Mouse (Mus musculus): ENCODE measurements around the gene Prmt3. TPM values are rescaled to one million over a fixed set of nuclear protein-coding genes. Genes with fewer than 3 reads are reported as not detected.

Gene Prmt3
- total and polyA plus RNA-seq, 3 experiments = 62.5 to 73.9 (median 63.7) TPM

DNA sequence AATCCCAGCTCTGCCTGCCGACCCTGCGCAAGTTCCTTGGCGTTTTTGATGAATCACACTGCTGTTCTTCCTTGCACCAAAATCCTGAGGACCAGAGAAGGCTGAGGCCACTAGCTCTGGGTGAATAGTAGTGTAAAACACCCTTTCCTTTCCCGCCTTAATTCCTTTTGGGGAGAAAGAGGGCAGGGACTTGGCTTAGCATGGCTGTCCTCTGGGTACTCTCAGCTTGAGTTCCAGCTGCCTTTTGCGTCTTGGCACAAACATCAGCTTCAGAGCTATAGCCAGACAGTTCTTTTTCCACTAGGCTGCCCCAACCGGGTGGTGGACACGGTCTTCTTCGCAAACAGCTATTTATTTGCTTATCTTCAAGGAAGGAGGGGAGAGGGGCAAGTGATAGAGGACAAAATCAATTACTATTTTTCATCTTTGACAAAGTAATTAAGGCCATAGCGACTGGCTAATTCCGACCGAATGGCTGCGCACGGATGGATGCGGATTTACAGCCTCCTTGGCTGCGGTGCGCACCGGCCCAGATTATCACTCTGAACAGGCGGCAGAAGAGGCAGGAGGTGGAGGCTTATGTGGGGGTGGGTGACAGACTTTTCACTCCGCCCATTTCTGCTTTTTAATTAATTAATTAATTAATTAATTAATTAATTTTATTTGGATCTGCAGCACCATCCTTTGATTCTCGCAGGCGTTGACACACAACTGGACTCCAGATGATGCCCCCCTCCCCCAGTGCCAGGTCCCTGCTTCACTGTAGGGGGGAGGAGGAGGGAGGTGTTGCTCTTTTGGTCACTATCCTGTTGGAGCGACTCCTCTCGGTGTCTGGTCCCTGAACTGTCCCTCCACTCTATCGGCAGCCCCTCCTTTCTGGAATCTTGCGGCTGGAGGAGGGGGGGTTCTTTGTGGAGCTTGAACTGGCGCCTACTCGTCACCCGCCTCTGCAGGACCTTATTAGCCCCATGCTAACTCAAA, 129.3 kb downstream of the Prmt3 start:
- Histone ChIP-seq H3K27ac (ENCODE audit: control insufficient read depth, low read depth, low read length) (no peak overlapping the region), H3K79me2 (ENCODE audit: control insufficient read depth, insufficient read depth, low read length, poor library complexity) (no peaks in the 10 kb centered on the region), H3K9me3 (replicated peaks; ENCODE audit: insufficient read depth, low read length) (no peaks in the 10 kb centered on the region), H3K4me1 (ENCODE audit: control insufficient read depth in 1 of 2, insufficient read depth in 2 of 2, low read length in 2 of 2) (no peaks in the 10 kb centered on the region), H3K4me3 (ENCODE audit: control insufficient read depth in 1 of 2, insufficient read depth in 1 of 2, low read depth in 2 of 2, low read length in 2 of 2) (no peak overlapping the region), H3K36me3 (ENCODE audit: control insufficient read depth in 1 of 2, insufficient read depth in 2 of 2, low read length in 2 of 2) (no peaks in the 10 kb centered on the region), H3K9ac (ENCODE audit: control insufficient read depth, low read depth, low read length, poor library complexity, severe bottlenecking) (no peak overlapping the region), H3K27me3 (ENCODE audit: control insufficient read depth in 1 of 2, insufficient read depth in 2 of 2, low read length in 2 of 2) (no peaks in the 10 kb centered on the region)
- DNase-seq (ENCODE audit: low read depth, low spot score) = no peak
- TF ChIP-seq NELFE (IDR thresholded peaks at IDR 0.05; ENCODE audit: low read depth, low read length) = no peak
- no peak for TF ChIP-seq CHD2 (IDR thresholded peaks at IDR 0.05; ENCODE audit: low read length)
- TF ChIP-seq MEF2A (IDR thresholded peaks at IDR 0.05; ENCODE audit: extremely low read depth, insufficient replicate concordance, low read depth, low read length, poor library complexity, severe bottlenecking) = no peak
- TF ChIP-seq RCOR1 (IDR thresholded peaks at IDR 0.05; ENCODE audit: low read depth, low read length) = no peak
- no peak for TF ChIP-seq CHD1 (IDR thresholded peaks at IDR 0.05; ENCODE audit: low read depth, low read length)
- no peak for TF ChIP-seq GATA1 (IDR thresholded peaks at IDR 0.05; ENCODE audit: low read depth, low read length)
- no peak for TF ChIP-seq UBTF (IDR thresholded peaks at IDR 0.05; ENCODE audit: borderline replicate concordance, insufficient read depth, low read depth, low read length)

Other genes with a start within 250 kb of the Prmt3 start
- gene Dbx1, start 141.5 kb upstream of the Prmt3 start, total RNA-seq (2012; rRNA removed) = not detected in 2 replicates
- not detected for gene Dbx1, start 141.5 kb upstream of the Prmt3 start, polyA plus RNA-seq (2012; ENCODE audit: insufficient read depth in 1 of 2, insufficient read length in 2 of 2, low read depth in 1 of 2, low replicate concordance in 2 of 2, missing spikeins in 1 of 2)
- 22.5 and 32.8 TPM in 2 replicates for gene Htatip2, start 19.2 kb upstream of the Prmt3 start, total RNA-seq (2012; rRNA removed)
- 10 to 100 TPM in 1 of 2 experiments, not detected in 1; 37.8 TPM for gene Htatip2, start 19.2 kb upstream of the Prmt3 start, polyA plus RNA-seq (2012; ENCODE audit: insufficient read depth in 1 of 2, insufficient read length in 2 of 2, low read depth in 1 of 2, low replicate concordance in 2 of 2, missing spikeins in 1 of 2)
- gene Slc6a5, start 131.8 kb downstream of the Prmt3 start, total RNA-seq (2012; rRNA removed) = not detected in 2 replicates
- not detected for gene Slc6a5, start 131.8 kb downstream of the Prmt3 start, polyA plus RNA-seq (2012; ENCODE audit: insufficient read depth in 1 of 2, insufficient read length in 2 of 2, low read depth in 1 of 2, low replicate concordance in 2 of 2, missing spikeins in 1 of 2)
- not detected in 2 replicates for gene Nell1, start 196.5 kb downstream of the Prmt3 start, total RNA-seq (2012; rRNA removed)
- gene Nell1, start 196.5 kb downstream of the Prmt3 start, polyA plus RNA-seq (2012; ENCODE audit: insufficient read depth in 1 of 2, insufficient read length in 2 of 2, low read depth in 1 of 2, low replicate concordance in 2 of 2, missing spikeins in 1 of 2) = not detected